Mouse (Mus musculus) urinary bladder, postnatal 4 days (tissue): ENCODE measurements around the gene Plk2.

ENCODE experiments used
- DNase-seq, 2 experiments: peaks; one replicate each; pipeline ENCODE4 v3.0.0; 2021 to 2022; ENCODE audit warnings: low spot score in 2 of 2

Gene Plk2

DNA sequence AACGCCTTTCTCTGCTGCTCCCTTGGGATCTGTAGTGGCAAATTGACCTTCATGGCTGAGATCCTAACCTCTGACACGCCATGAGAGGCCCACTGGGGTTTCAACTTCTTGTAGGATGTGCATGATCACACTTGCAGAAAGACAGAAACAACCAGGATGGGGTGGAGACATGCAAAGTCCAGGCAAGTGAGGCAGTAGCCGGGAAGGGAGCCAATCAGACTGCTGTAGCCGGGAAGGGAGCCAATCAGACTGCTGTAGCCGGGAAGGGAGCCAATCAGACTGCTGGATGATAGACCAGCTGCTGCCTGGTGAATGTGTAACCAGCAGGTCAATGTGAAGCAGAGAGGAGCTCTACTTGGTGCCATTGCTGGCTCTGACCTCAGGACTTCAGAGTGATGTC lies 11.3 kb downstream of the Plk2 start:
- no peak for DNase-seq

- no peak for DNase-seq
These were observed 17.8 kb downstream of the Plk2 start for GRCm38 (mm10) chr13:110412572-110413209.

DNA sequence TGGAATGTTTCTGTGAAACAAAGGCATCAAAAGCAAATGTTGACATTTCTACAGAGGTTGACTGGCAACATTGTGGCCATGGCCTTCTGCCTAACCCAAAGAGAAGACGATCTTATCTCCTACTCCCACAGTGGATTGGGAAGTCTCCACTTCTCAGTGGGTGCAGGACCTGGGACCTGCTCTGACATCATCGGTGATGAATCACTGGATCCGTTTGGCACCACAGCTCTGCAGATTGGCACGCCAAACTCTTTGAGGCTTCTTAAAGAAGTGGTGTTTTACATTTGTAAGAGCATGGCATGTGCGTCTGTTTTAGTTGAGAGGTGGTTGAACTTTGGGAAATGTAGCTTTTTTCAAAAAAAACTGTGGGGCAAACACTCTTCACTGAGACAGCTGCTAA lies 23.8 kb downstream of the Plk2 start:
- DNase-seq, result no peak

DNA sequence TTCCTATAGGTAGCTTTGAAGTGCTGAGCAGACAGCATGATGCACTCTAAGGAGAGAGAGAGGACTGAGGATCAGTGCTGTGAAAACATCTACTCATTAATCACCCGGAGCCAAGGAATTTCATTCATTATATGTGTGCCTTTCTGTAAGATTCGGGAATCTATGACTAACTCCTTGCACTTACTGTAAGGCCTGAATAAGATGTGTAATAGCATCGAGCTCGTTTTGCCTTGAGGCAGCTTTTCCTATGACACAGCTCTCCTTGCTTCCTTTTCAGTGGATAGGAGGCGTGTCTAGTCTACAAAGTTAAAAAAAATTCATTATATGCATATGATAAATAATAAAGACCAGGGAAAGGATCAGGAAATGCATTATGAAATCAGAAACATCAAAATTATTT lies 24.8 kb downstream of the Plk2 start:
- DNase-seq, result no peak

DNA sequence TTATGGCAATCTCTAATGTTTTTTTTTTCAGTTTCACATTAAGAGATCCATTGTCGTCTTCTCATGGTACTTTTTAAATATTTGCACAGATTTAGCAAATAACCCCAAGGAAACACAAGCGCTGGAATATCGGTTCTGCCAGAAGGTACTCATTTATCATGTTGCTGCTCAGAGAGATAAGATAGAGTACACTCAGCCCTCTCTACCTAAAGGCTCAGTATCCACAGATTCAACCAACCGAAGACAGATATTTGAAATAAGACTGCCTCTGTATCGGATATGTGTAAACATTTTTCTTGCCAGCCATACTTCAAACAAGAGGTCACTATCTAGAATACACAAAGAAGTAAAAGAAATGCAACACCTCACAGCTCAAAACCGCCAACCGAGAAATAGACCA lies 27.6 kb downstream of the Plk2 start:
- no peak for DNase-seq

DNA sequence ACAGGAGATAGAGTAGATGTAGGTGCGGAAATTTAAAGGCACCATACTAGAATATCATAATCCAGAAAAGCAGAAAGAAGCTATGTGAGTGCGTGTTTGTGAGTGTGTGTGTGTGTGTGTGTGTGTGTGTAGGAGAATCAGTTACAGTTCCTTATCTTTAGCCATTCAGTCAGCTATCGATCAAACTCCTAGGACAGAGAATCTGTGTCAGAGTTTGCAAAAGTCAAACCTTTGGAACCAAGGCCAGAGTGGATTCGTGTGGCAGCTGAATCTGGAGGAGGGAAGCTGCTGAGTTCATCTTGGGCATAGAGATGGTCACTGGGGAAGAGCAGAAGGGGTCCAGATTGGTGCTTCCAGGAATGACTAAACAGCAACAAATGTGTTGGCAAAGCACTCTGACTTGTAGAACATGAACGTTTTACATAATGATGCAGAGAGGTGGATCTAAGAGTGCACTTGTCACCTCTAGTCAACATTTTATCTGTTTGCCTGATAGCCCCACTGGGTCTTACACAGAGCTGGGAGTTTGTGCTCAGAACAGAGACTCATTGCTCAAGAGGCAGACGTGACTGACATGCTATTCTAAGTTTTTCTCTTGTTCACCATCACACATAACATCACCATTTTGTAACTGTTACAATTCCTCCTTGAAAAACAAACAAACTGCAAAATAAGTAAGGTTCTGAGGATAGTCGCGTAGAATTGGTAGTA lies 30.8 kb downstream of the Plk2 start:
- no peak for DNase-seq

GRCm38 (mm10) chr13:110431388-110431787 lies 36.5 kb downstream of the Plk2 start:
- DNase-seq, result no peak

DNA sequence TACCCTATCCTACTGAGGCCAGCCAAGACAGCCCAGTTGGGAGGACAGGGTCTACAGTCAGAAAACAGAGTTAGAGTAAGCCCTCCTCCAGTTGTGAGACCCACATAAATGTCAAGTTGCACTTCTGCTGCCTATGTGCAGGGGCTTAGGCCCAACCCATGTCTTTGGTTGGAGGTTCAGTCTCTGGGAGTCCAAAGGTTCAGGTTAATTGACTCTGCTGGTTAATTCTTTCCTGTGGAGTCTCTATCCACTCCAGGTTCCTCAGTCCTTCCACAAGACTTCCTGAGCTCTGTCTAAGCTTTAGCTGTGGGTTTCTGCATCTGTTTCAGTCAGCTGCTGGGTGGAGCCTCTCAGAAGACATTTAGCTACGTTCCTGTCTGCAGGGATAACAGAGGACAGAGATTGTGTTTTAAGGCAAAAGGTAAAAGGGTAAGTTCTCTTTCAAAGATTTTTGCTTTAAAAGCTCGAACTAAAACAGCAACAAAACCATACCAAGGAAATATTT lies 37.3 kb downstream of the Plk2 start:
- DNase-seq, result no peak

DNA sequence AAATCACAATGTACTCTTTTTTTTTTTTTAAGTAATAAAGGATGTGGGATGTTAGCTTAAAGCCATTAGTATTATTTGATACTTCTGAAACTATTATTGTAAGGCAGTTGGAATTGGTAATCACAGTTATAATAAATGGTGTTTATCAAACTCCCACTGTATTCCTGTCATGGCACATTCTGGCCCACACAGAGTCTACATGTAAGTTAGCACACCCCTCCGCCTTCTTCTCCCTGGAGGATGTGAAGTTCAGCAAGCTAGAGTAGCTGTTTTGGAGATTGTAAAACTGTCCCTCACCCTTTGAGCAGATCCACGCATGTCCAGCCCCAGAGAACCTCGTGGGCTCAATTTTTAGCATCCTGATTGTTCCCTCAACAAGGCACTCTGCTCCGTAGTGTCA lies 37.8 kb downstream of the Plk2 start:
- DNase-seq, result no peak

- DNase-seq, result no peak
These were observed 41.8 kb downstream of the Plk2 start for GRCm38 (mm10) chr13:110436692-110437091.

DNA sequence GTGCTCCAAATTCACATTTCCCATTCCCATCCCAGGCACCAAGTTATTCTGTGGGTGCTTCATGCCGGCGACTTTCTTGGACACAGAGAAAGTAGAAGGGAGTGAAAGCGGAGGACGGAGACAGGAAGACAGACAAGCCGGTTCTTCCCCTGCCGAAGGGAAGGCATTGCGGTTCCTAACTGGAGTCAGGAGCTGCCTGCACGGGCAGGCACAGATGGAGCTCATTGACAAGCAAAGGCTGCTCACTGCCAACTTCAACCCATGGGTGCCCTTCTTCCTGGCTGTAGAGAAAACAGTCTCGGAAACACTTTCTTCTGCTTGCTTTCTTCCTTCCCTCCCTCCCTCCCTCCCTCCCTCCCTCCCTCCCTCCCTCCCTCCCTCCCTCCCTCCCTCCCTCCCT lies 43.8 kb downstream of the Plk2 start:
- DNase-seq, result no peak

- DNase-seq, result no peak
These were observed 49.5 kb downstream of the Plk2 start for GRCm38 (mm10) chr13:110444335-110444734.

DNA sequence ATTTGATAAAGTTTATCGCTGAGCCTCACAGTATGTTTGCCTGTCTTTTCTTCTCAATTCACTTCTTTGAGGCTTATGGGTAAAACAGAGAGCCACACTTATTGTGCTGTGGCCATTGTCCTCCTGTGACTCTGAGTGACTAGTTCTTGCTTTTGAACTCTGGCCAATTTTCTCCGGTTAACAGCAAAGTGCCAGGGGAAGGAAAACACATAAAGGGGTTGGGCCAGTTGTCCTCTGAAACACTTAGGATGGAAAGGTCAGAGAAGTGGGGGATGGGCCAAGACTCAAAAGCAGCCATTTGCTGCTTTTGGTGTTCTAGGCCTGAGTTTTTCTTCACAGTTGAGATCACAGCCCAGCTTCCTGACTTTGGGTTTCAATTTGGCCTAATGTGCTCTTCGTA lies 50.0 kb downstream of the Plk2 start:
- no peak for DNase-seq

DNA sequence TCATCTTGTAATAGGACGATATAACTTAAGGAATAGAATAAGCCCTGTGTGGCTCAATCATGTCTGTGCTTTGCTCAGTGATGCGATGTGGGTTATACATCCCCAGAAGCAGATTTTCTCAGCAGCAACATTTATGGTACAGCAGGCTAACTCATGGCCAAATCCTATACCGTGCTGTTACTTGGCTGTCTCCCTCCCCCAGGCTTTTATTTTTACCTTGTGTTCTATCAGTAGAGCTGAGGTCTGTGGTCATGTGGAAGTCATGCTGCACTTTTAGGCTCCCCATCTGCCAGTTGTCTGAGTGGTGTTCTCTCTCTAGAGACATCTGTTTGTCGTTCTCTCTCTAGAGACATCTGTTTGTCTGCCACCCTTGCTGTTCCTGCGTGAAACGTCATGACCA lies 51.6 kb downstream of the Plk2 start:
- no peak for DNase-seq

- DNase-seq, result no peak
These were observed 55.2 kb downstream of the Plk2 start for GRCm38 (mm10) chr13:110450056-110450455.
